Mouse (Mus musculus): ENCODE measurements around the gene Sik3.

- TF ChIP-seq CTCF (IDR thresholded peaks at IDR 0.05; ENCODE audit: low read depth, low read length) (no peak), POLR2A (IDR thresholded peaks at IDR 0.05; ENCODE audit: extremely low read depth, insufficient read depth, low read length) (no peak)
These were observed 19.6 kb downstream of the Sik3 start for GRCm38 (mm10) chr9:46032190-46032589.
